Mouse (Mus musculus) thymus, postnatal 14 days (tissue): Measurements from ENCODE around the gene Psd4.

Source experiments
- DNase-seq: peaks from one replicate; pipeline ENCODE4 v3.0.0; 2021

Gene Psd4

DNA sequence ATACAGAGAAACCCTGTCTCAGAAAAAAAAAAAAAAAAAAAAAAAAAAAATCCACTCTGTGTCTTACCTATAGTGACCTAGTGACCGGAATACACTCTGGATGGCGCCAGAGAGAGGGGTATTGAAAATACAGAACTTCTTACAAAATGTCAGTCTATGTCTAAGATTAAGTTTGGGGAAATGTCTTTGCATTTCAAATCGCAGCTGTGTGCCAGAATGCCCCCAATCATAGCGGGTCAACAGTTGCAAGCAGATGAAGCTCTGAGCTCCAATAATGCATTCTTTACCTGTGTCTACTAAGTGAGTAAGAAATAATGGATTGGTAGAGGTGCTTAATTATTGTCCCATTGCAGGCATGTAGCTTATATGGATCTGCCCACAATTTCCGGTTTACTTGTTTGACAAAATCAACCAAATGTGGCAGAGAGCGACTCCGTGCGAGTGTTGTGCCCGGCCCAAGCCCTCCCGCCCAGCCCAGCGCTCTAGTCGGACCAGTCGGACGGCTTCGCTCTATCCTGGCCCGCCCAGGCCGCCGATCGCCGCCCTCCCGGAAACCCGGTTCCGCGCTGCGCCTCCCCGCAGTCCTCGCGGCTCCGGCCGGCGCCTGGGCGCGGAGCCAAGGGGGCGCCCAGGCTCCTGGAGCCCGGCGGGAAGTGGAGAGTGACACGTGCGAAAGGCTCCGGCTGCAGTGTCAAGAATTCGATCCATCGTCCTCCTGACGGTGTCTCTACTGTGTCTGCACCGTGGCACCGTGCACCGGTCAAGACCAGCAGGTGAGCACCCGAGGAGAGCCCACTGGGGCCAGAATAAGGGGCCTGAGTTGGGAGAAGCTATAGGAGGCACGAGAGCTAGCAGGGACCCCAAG lies at the start of gene Psd4:
Psd4 (plus strand) TSS at position 551 of the 865 bp plus-strand sequence.
- peak; percentile 59 for DNase-seq

- no peak for DNase-seq
Measured at GRCm38 (mm10) chr2:24317919-24318598, 49.3 kb upstream of the Psd4 start.

GRCm38 (mm10) chr2:24335333-24335732 lies 32.0 kb upstream of the Psd4 start:
- no peak for DNase-seq

DNA sequence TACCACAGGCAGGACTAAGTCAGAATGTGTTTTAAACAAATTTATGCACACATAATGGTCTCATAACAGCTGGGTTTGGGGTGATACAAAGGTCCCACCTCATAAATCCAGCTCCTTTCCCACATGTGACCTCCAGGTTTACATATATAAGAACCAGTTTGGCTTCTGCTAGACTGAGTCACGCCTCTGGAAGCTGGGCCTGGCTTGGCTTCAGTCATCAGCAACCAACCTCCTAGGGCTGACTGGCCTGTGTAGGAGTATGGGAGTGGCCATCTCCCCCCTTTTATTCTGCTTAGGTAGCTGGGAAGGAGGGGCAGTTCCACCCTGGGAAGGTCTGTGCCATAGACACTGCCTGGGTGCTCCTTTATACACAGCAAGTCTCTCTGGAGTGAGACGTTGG lies 30.8 kb upstream of the Psd4 start, which contains the start of gene Il1rn:
Il1rn (plus strand) TSS at position 309 of the 400 bp plus-strand sequence.
- DNase-seq = no peak

DNA sequence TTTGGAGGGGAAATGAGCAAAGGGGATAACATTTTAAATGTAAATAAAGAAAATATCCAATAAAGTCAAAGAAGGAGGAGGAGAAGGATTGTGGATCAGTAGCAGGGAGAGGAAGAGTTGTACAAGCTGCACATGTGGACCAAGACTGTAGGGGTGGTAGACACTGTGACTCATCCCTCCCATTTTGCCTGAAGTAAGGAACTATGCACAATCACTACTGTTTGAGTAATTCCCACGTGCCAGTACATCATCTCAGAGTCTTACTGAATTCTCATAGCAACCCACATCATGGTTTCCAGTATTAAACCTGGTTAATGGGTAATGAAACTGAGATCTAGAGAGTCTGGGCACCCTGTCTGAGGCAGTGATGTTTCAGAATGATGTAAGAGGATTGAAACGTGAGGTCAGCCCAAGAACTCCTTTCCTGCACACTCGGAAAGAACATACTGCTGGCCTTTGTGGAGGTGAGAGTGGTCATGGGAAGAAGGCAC lies 25.9 kb upstream of the Psd4 start:
- DNase-seq = no peak

DNA sequence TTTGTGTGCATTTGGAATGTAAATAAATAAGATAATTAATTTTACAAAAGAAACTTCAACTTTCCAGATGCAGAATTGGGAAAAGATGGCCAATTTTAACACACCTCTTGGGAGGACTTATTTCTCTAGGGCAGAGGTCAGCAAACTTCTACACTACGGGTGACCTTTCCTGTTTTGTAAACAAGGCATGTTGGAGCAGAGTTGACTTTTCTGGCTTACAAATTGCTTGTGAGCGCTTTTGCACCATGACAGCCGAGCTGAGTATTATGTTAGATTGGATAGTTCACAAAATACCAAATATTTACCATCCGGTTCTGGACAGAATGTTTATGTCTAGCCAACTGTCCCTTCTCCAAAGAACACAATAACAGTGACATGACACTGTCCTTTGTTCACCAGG lies 22.8 kb upstream of the Psd4 start:
- no peak for DNase-seq

DNA sequence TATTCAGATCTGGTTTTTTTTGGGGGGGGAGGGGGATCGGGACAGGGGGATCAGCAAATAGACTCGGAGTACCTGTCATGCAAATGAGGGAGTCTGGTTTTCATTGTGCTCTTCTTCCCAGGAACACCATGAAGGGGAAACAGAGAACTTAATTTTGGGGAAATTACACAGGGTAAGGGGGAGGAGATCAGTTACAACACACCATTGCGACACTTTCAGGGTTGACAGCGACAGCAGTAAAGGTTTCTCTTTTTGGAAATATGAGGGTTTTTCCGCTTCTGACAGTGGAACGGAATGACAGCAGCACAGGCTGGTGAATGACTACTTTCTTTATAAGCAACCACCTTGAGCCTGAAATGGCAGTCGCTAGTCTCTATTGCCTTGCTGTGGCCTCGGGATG lies 22.3 kb upstream of the Psd4 start:
- DNase-seq = no peak

DNA sequence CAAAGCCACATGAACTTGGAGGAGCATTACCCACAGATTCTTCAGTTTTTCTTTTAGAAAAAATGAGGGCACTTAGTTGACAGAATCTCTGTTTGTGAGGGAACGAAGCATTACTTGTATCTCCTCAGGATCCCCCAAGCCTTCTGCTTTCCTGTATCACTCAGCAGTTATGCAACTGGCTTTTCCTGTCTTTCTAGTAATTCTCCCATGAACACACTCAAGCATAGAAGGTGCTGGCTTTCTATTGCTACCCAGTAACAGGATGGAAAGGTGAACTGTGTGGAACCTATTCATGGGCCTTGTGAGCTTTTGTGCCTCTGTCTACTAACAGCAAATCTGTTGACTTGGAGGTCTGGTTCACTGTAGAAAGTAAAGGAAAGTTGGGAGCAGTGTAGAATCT lies 19.5 kb upstream of the Psd4 start:
- no peak for DNase-seq

- DNase-seq = no peak
Measured at GRCm38 (mm10) chr2:24351159-24351558, 16.2 kb upstream of the Psd4 start.

DNA sequence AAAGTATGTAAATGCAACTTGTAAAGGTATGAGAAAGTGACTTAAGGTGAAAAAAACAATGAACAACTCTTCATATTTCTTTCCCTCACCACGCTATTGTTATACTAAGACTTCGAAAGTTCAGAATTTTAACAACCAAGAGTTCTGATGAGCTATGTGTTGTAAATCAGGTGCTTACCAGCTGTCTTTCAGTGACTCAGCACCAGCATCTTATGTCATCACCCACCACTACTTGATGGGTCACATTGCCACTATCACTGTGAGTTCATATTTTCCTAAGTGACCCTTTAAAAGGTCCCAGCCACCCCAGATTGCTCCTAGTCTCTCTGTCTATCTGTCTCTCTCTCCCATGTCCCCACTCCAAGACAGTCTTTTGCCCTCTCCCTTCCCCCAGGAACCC lies 14.3 kb upstream of the Psd4 start:
- no peak for DNase-seq

- peak; percentile 67 for DNase-seq
Measured at GRCm38 (mm10) chr2:24357642-24358041, 9.7 kb upstream of the Psd4 start.

- DNase-seq = no peak
Measured at GRCm38 (mm10) chr2:24359347-24359746, 8.0 kb upstream of the Psd4 start.

DNA sequence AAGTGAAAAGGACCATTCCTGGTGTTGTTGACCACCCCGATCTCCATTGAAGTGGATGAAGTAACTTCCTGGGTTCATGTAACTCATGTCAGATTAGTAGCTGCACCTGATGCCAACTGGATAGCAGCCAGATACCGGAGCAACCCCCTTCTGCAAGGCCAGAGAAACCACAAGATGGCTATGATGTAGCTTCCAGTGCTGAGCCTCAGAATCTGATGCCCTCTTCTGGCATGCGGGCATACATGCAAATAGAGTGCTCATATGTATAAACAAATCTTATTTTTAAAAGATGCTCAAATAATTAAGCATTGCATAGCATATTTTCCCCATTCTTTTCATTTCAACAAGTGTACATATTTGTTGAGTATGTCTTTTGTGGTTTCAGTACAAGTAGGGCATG lies 3.6 kb upstream of the Psd4 start:
- DNase-seq = no peak

- peak; percentile 14 for DNase-seq
Measured at GRCm38 (mm10) chr2:24366214-24366975, 985 bp upstream of the Psd4 start.

GRCm38 (mm10) chr2:24367895-24368261 lies 498 bp downstream of the Psd4 start:
- no peak for DNase-seq

DNA sequence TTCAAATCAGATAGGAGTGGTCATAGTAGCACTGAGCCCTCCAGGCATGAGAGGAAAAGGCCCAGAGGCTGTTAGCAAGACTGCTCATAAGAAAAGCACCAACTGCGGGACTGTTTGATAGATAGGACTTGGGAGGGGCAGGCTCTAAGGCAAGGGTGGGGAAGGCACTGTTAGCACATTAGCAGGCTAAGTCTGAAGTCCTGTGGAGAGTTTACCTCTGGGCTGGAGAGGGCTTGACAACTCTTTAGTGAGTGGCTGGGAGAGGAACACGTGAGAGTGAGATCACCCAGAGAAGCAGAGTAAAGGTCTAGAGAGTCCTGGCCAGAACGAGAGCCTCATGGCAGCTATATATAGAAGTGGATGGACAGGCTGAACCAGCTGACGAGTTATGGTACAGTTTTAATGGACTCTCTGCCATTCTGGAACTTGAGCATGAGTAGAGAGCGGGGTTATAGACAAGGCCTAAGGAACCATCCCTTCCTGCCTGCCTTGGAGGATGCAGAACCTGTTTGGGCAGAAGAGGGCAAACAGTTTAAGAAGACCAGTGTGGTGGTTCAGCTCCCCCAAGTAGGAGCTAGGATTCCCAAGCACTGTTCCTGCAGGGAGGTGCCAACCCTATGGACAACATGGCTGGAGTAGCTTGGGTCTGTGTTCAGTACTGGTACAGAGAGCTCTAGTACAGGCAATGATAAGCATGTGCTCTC lies 11.5 kb downstream of the Psd4 start:
- DNase-seq = no peak

- peak; percentile 49 for DNase-seq
Measured at GRCm38 (mm10) chr2:24382456-24383230, 15.3 kb downstream of the Psd4 start.

DNA sequence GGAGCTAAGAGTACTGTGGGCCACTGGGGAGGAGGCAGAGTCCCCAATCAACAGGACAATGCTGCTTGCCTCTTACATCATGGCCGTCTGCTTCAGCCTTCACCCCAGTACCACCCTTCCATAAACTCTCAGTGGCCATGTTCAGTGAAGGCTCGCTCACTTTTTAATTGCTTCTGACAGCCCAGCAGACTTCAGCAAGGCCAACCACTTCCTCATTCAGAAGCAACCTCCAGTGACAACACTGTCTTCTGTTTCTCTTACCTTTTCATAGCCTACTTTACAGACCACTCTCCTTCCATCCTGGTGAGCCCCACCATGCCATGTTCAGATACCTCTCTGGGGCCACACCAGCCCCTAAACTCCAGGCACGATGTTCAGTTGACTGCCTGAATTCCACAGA lies 16.3 kb downstream of the Psd4 start:
- no peak for DNase-seq

DNA sequence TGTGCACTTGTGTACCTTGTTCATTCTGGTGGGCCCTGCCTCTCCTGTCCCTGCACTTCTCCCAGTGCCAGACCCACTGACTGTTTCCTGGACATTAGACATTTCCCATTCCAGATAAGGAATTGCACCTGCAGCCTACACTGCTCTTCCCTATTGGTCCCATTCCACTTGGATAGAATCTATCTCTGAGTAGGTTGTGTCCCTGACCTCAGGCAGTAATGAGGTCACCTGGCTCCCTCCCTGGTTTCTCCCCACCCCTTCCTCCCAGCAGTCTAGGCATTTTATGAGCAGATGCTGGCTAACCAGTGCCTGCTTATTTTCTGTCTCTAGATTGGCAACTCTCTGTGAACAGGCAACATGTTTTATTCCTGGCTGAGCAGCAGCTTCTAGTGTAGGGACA lies 17.0 kb downstream of the Psd4 start:
- peak; percentile 22 for DNase-seq

- DNase-seq = peak; percentile 95
Measured at GRCm38 (mm10) chr2:24385111-24385961, 18.0 kb downstream of the Psd4 start.
